Mouse (Mus musculus) c-Kit-positive CD71-positive TER-119-negative erythroid progenitor cells, embryonic 14.5 days (primary cell): Measurements from ENCODE around the gene Jmjd1c.
A peak's percentile ranks its signal among the peaks of the same experiment; 100 is the strongest.
"Not testable (repeated sequence)": the region's sequence is repeated elsewhere in the genome, so short reads cannot be mapped to it uniquely, and the experiment has no call there.

ENCODE experiments used
- DNase-seq: peaks from one replicate; pipeline ENCODE4 v3.0.0-alpha.2; 2013; ENCODE audit warnings: low read depth

Gene Jmjd1c

GRCm38 (mm10) chr10:67100831-67101251 is 4.9 kb downstream of the Jmjd1c start:
- no peak for DNase-seq

- DNase-seq, result no peak
These were observed 8.6 kb downstream of the Jmjd1c start for GRCm38 (mm10) chr10:67104543-67104942.

GRCm38 (mm10) chr10:67105331-67106217 is 9.6 kb downstream of the Jmjd1c start:
- DNase-seq, result no peak

- DNase-seq, result no peak
These were observed 10.5 kb downstream of the Jmjd1c start for GRCm38 (mm10) chr10:67106400-67106799.

GRCm38 (mm10) chr10:67107017-67107761 is 11.3 kb downstream of the Jmjd1c start:
- no peak for DNase-seq

- DNase-seq, result no peak
These were observed 12.2 kb downstream of the Jmjd1c start for GRCm38 (mm10) chr10:67108096-67108495.

- DNase-seq, result no peak
These were observed 13.7 kb downstream of the Jmjd1c start for GRCm38 (mm10) chr10:67109635-67110034.

- DNase-seq, result no peak
These were observed 15.3 kb downstream of the Jmjd1c start for GRCm38 (mm10) chr10:67111044-67111798.

- DNase-seq, result no peak
These were observed 15.9 kb downstream of the Jmjd1c start for GRCm38 (mm10) chr10:67111799-67112177.

GRCm38 (mm10) chr10:67112967-67113366 is 17.0 kb downstream of the Jmjd1c start:
- not testable (repeated sequence) for DNase-seq

GRCm38 (mm10) chr10:67113833-67114232 is 17.9 kb downstream of the Jmjd1c start:
- DNase-seq, result no peak

- DNase-seq, result no peak
These were observed 19.2 kb downstream of the Jmjd1c start for GRCm38 (mm10) chr10:67115115-67115514.

- no peak for DNase-seq
These were observed 19.8 kb downstream of the Jmjd1c start for GRCm38 (mm10) chr10:67115666-67116091.

- no peak for DNase-seq
These were observed 20.3 kb downstream of the Jmjd1c start for GRCm38 (mm10) chr10:67116251-67116650.

- no peak for DNase-seq
These were observed 23.4 kb downstream of the Jmjd1c start for GRCm38 (mm10) chr10:67119291-67119690.

GRCm38 (mm10) chr10:67120180-67120579 is 24.3 kb downstream of the Jmjd1c start:
- DNase-seq, result no peak

- DNase-seq, result no peak
These were observed 24.7 kb downstream of the Jmjd1c start for GRCm38 (mm10) chr10:67120640-67121039.

- DNase-seq, result no peak
These were observed 27.8 kb downstream of the Jmjd1c start for GRCm38 (mm10) chr10:67123756-67124155.

GRCm38 (mm10) chr10:67124156-67124555 is 28.2 kb downstream of the Jmjd1c start:
- no peak for DNase-seq

GRCm38 (mm10) chr10:67126061-67126858 is 30.3 kb downstream of the Jmjd1c start:
- peak; percentile 30 for DNase-seq
